Mouse (Mus musculus): ENCODE data around the gene Tmem8b.
A peak's percentile ranks its signal among the peaks of the same experiment; 100 is the strongest.

The Tmem8b gene

DNA sequence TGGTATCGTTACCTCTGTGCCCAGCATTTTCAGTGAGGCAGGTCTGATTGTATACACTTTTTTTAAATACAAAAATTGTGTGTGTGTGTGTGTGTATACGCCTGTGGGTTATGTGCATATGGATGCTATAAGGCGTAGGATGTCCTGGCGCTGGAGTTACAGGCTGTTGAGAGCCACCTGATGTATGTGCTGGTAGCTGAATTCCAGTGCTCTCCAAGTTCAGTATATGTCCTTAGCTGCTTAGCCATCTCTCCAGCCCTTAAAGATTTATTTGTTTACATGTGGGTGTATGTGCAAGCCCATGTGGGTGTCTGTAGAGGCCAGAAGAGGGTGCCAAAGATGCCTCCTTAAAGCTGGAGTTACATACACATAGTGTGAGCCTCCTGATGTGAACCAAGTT lies 11.6 kb upstream of the Tmem8b start:
- no peak for DNase-seq

DNA sequence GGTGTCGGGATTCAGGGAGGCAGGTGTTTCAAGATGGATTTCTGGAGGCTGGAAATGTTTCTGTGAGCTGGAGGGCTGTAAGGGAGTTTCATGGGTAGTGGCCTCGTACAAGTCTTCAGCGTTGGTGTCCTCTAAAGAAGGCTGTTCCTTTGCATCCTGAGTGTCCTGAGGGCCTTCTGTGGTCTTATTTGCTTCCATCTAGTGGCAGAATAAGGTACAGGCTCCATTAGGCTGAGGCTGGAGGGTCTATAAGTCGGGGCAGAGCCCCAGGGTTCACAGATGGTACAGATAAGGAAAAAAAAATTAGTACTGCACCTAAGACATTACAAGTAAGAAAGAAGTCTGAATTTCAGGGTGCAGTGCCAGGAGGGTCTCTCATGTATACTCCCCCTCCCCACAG lies 2.4 kb upstream of the Tmem8b start:
- DNase-seq, result no peak

DNA sequence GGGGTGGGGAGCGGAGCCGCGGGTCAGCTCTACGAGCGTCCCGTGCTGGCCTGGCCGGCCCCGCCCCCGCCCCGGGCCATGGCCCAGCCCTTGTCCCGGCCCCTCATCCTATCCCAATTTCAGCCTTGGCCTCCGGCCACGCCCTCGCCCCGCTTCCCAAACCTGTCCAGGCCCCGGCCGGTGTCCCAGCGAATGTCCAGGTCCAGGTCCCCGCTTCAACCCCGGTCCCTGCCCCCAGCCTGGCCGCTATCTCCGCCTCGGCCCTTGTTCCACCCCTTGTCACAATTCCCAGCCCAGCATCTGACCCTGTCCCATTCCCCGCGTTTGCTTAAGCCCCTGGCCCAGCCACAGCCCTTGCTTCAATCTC lies 640 bp downstream of the Tmem8b start:
- DNase-seq, result no peak

DNA sequence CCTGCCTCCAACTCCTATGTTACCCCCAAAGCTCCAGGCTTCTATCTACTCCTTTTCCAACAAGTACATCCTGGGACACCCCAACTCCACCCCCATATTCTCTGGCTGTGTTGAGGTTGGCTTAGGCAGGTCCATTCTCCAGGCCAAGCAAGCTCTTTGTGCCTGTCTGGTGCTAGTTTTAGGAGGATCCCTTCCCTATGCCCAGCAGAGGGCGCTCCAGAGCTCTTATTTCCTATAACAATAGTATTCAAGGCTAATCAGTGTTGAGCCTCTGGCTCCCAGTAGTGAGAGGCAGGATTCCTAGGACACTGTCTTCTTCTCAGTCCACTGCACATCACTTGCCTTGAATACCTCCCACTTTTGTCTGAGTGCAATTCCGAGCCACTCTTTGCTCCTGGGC lies 3.3 kb downstream of the Tmem8b start:
- DNase-seq, result peak; percentile 88

DNA sequence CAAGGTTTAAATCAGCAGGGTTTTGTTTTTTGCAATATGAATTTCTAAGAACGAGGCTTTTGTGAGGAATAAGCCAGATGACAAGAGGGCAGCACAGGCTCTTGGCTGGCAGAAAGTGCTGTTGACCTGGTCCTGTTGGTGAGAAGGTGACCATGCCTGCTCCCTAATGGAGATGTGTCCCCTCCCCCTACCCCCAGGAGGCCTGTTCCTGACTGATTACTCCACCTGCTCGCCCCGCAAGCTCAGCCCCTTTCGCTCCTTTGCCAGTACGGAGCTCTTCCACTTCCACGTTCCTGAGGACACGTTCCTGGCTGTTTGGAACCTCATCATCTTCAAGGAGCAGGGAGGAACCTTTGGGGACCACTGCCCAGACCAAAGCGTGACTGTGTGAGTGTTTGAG lies 4.9 kb downstream of the Tmem8b start:
- no peak for DNase-seq

DNA sequence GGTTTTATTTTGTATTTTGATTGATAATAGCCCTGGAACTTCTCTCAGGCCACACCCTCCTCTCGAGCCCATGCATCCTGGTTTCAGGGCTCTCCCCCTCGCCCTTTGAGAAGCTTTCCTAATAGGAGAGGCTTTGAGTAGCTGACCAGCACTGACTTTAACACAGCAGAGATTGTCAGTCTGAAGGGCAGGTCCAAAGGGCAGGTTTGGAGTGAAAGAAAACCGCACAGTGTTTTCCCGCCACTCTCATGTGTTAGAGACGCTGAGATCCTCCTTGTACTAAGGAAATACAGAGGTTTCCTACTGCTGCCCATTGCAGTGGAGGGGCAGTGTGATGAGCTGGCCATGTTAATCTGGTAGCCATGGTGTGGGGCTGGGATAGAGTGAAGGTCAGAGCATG lies 6.2 kb downstream of the Tmem8b start:
- DNase-seq, result no peak

DNA sequence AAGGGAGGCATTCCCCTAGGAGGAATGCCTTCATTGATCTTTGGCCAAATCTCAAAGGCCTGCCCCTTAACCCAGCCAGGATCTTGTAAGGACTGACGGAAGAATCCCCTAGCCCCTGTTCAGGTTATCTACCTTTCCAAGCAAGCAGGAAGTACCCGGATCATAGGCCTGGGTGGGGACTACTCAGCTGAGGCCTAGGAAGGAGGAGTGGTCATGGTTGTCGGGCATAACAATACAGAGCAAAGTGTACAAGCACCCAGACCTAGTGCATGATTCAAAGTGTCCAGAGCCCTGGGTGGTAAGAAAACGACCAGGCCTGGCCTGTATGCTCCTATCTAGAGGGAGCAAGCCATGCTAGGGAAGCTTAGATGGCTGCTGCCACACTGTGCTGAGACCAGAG lies 6.8 kb downstream of the Tmem8b start:
- no peak for DNase-seq

DNA sequence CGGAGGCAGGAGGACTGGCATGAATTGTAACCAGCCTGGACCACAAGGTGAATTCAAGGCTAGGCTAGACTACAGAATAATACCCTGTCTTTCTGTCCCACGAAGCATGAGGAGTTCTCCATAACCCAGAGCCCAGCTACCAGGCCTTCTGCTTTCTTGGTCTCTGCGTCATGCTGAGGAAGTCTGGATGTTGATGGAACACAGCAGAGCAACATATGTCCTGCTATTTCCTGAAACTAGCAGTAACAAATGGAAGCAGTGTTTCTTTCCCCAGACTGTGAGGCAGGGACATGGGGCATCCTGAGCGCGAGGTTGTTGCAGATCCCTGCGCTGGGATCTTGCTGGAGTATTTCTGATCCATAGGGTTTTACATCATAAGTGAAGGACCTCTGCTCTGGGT lies 9.8 kb downstream of the Tmem8b start:
- DNase-seq, result no peak

DNA sequence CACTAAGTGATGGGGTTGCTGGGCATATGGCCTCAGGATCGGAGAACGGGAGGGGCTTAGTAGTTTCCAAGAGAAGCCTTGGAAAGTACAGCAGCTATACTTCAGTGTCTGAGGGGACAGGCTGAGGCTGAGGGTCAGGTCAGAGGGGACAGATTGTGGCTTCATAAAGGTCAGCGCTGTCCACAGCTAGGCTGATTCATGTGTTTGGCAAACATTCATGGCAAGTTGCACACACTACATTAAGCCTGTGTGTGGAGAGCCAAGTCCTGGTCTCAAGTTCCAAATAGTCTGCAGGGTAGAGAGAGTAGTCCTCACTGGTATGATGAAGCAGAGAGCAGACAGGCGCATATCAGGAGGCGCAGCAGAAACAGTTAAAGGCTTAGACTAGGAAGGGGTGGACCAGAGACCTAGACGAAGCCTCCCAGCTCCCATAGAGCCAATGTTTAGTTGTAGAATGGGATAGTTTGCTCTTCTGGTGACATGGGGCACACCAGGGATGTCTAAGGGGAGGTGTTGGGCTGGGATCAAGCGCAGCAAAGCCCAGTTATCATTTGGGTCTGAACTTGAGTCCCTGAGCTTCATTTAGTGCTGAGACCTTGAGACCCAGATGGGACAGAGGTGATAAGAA lies 10.8 kb downstream of the Tmem8b start:
- DNase-seq, result no peak

DNA sequence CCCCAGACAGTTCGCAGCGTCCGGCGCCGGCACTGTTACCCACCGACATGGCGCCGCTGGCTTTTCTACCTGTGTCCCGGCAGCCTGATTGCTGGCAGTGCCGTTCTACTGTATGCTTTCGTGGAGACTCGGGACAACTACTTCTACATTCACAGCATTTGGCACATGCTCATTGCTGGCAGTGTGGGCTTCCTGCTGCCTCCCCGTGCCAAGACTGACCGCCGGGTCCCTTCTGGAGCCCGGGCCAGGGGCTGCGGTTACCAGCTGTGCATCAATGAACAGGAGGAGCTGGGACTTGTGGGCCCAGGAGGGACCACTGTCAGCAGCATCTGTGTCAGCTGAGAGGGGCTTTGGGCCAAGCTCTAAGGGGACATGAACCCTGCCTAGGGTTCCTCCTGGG lies 21.2 kb downstream of the Tmem8b start:
- DNase-seq, result no peak

DNA sequence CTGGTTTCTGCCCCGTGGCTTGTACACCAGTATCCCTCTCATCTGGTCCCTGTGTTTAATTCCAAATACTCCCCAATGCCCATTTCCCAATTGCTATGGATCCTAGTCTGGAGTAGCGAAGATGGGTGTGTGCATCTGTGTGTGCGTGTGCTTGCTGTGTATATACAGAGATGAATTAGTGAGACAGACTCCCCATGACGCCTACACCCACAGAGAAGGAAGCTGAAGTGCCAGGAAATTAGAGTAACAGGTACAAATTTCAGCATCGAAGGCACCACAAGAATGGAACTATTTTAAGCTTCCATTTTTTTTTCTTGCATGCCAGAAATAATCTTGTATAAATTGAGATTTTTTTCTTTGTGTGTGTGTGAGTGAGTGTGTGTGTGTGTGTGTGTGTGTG lies 22.3 kb downstream of the Tmem8b start:
- no peak for DNase-seq

DNA sequence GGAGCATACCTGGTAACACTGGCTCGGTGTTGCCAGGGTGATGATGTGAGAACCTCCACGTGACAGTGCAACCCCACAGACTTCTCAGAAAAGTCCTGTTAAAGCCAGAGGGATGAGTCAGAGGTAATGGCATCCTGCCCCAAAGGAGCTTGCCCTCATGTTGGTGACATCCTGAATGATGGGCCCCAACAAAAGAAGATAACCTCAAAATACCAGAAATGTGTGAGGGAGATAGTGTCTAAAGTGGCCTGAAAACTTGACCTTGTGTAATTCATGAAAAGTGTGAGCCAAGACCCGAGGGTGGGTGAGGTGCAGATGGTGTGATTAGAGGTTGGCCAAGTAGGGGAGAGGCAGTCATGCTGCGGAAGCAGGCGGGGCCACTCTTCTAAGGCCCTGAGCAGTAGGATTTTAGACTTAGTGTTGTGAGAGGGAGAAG lies 25.1 kb downstream of the Tmem8b start:
- peak; percentile 20 for DNase-seq

DNA sequence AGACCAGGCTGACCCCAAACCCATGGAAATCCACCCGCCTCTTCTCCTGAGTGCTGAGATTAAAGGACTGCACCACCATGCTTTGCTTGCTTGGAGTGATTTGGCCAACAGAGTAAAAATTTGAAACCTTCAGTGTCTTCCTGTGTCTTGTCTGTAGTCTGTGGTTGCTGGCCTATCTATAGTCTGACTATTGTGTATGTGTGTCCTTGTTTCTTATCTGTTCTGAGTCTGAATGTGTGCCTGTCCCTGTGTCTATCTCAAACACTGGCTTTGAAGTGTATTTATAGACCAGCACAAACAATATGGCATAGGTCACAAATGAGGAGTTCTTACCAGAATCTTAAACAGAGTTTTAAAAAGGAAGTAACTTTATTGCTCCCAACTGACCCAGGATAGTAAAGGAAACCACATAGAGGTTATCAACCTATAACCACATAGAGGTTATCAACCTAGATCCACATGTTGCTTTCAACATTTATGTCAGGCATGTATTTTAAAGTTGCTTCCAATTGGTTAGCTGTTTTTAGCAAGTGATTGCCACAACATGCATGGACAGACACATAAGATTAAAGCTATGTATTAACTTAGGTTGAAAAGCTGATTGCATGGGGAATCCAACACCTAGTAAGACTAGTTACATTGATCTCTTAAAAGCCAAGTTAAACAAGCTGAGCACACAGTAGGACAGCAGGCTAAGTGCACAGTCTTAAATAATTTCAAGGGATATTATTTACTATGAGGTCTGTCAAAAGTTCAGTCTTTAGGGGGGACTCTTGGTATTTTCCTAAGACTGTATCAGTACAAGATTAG lies 25.9 kb downstream of the Tmem8b start:
- DNase-seq, result no peak

DNA sequence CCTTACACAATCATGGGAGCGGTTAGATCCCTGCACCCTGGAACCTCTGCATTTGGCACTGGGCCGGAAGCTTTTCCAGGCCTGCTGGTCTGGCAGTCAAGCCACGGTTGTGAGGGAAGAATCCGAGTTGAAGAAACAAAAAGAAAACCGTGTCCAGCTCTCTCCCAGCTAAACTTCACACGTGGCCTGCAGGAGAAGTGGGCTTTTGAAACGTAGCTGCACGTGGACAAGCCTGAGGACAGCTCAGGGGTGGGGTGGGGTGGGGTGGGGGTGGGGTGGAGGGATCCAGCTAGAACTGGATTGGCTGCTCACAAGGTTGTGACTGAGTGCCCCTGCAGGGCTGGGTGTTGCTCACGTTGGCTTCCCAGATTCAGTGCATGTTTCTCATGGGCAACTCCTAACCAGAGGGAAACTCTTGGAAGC lies 26.5 kb downstream of the Tmem8b start:
- peak; percentile 36 for DNase-seq

DNA sequence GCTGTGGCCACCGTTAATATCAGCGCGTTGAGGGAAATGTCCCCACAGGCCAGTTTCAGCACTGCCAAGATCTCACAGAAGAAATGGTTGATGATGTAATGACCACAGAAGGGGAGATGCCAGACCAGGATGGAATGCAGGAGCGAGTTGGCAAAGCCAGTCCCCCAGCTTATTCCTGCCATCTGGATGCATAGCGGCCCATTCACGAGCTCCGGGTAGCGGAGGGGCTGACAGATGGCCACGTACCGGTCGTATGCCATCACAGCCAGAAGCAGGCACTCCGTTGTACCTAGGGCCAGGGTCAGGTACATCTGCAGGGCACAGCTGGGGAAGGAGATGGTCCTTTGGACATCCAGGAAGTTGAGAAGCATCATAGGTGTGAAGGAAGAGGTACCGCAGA lies 27.8 kb downstream of the Tmem8b start:
- DNase-seq, result no peak

DNA sequence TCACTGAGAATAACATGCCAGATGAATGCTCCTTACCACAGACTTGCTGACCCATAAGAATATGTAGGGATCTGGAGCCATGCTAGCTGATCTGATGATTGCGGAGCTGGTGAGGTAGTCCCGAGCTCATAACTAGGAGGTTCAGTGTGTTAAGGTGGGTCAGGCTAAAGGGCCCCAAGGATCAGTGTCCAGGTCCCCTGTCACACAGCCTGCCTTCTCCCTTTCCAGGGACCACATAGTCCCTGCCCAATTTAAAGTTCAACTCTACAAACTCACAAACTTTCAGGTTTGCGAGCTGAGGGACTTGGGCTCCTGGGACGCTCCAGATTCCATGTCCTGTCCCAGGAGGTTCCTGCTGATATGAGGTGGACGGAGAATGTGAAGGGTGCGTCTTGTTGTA lies 31.9 kb downstream of the Tmem8b start, which contains the start of gene Olfr70:
Gene Olfr70, minus strand, starts transcription at position 101 of the 400 bp plus-strand sequence.
- DNase-seq, result no peak

DNA sequence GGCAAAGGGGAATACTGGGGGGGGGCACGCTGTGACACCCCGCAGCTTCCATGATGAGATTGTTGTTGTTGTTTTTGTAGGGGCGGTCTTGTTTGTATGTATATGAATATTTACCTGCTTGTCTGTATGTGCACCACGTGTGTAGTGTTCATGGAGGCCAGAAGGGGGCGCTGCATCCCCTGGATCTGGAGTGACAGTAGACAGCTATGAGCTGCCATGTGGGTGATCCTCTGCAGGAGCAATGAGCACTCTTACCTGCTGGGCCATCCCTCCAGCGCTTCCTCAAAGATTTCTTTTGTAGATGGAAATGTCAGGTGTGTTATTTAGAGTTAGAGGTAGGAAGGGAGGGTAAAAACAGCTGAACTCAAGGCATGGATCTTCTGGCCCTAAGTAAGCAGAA lies 34.7 kb downstream of the Tmem8b start:
- peak; percentile 26 for DNase-seq

DNA sequence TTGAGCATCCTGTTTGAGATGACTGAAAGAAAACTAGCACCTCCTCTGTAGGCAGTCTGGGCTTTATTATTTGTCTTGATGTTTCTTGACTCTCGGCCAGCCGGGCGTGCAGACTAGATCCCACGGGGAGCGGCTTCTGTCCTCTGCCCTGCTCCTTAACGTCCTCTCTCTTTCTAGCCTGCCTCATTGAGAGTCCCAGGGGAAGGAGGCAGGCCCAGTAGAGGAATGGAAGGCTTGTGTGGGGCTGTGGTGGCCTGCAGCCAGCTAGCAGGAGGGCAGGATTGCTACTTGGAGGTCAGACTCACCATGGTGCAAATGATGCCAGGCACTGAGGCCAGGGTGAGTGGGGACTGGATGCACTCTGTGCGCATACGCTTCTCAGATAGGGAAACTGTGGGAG lies 35.1 kb downstream of the Tmem8b start:
- no peak for DNase-seq

DNA sequence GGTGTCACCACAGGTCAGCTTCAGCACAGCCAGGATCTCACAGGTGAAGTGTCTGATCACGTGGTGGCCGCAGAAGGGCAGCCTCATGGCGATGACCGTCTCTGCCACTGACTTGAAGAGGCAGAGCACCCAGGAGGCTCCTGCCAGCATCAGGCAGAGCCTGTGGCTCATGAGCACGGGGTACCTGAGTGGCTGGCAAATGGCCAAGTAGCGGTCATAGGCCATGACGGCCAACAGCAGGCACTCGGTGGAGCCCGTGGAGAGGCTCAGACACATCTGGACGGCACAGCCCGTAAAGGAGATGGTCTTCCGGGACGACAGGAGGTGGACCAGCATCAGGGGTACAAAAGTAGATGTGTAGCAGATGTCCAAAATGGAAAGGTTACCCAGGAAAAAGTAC lies 37.2 kb downstream of the Tmem8b start:
- no peak for DNase-seq

DNA sequence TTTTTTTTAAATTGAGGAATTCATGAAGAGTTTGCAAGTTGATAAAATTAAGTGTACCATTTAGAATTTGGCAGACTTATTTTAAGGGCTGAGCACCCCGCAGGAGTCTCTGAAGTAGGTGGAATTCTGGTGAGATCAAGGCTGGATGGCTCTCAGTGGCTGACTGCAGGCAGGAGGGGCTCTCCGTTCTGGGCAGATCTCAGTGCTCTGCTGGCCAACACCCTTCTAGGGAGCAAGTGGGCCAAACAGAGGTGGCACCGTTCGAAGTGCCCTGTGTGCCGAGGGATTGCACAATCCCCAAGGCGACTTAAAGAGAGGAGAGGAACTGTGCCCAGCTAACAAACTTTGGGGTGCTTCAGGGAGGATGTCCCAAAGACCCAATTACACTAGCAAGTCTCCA lies 41.1 kb downstream of the Tmem8b start, which contains the start of gene Olfr71:
Gene Olfr71, minus strand, starts transcription at position 387 of the 400 bp plus-strand sequence.
- DNase-seq, result no peak

DNA sequence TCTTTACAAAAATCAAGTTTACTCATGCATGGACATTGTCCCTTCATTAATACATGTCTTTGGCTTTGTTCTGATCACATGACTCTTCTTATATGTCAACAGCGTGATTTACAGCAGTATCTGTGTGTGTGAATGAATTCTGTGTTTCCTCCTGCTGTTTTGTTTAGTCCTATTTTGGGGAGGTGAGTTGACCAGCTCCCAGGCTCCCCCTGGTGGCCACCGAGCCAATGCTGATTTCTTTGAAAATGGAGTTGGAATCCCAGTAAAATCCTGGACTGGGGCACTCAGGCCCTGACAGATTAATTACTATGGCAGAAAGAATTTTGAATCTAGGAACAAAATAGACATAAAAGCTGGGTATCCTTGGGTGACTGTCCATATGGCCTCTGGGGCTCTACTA lies 43.0 kb downstream of the Tmem8b start:
- DNase-seq, result peak; percentile 79

DNA sequence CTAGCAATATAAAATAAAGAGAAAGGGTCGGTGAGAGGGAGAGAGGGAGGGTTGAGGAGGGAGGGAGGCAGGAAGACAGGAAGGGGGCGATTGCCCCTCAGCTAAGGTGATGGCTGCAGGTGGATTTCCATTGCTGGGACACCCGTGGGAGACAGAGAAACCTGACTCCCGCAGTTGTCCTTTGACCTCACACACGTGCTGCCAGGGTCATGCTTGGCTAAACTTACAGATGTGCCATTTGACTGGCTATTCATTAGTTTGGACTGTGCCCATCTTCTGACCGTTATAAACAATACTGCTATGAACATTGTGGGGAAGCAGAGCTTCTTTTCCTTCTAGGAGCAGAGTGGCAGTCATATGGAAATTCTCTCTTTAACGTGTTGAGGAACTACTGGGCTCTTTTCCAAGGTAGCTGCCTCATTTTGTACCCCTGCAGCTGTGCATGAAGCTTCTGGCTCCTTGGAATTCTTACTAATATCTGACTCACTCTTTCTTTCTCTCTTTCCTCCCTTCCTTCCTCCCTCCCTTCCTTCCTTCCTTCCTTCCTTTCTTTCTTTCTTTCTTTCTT lies 45.0 kb downstream of the Tmem8b start:
- DNase-seq, result no peak

DNA sequence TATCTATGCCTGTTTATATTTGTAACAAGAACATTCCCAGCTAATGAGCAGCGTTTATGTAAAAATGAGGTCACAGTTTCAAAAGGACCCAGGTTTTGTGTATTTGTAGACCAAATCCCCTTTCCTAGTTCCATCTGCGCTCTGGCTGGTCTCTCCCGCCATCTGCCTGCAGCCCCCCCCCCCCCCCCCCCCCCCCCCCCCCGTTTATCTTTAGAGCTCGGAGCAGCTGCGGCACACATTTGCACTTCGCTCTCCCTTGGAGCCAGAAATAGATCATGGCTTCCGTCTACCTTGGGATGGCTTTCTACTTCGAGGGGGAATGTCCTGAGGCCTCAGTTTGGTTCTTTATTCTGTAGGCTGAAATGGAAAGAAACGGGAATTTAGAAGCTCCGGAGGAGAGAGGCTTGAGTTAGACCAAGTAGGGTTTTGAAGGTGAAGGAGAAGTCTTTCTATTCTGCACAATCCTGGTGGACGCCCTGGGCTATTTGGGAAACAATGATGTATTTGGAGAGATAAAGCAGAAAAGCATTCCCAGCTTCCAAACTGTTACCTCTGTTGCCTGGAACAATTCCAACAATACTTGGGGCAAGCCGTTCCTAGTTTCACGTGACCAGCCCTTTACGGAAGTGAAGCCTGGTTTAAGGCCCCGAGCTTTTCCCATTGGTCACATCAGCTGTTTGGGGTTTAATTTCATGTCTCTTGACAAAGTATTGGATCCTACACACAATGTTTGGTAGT lies 51.9 kb downstream of the Tmem8b start:
- no peak for DNase-seq

DNA sequence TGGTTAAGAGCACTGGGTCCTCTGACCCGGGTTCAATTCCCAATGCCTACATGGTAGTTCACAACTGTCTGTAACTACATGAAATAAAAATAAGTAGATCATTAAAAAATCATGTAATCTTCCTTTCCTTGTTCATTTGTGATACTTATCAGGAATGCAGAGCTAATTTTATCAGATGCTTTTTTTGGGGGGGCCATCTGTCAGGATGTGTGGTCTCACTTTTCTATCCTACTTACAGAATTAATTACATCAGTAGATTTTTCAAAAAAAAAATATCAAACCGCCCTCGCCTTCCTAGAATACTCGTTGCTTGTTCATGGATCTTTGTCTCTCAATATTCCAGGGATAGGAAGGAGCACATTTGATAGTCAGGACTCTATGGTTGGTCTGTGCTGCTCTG lies 53.4 kb downstream of the Tmem8b start:
- DNase-seq, result no peak
